Mouse (Mus musculus): ENCODE measurements at regions not wholly inside any gene's neighbourhood (a gene's known extent, or its start where the extent isn't known, plus 50 kb on each side); places are given as distances from the start of the nearest gene placed in this dataset.
"Not testable (repeated sequence)": the region's sequence is repeated elsewhere in the genome, so short reads cannot be mapped to it uniquely, and the experiment has no call there.

GRCm38 (mm10) chr2:17946047-17946446, 50.7 kb downstream of the H2al2a start:
- no peak for ATAC-seq (ENCODE audit: extremely low read depth, insufficient number of reproducible peaks, low FRiP score, poor library complexity, severe bottlenecking)

GRCm38 (mm10) chr2:17945369-17945915, 51.3 kb downstream of the H2al2a start:
- no peak for ATAC-seq (ENCODE audit: extremely low read depth, insufficient number of reproducible peaks, low FRiP score, poor library complexity, severe bottlenecking)

GRCm38 (mm10) chr2:17943506-17943905, 53.3 kb downstream of the H2al2a start:
- no peak for ATAC-seq (ENCODE audit: extremely low read depth, insufficient number of reproducible peaks, low FRiP score, poor library complexity, severe bottlenecking)

GRCm38 (mm10) chr2:17942528-17943387, 54.0 kb downstream of the H2al2a start:
- ATAC-seq (ENCODE audit: extremely low read depth, insufficient number of reproducible peaks, low FRiP score, poor library complexity, severe bottlenecking), result peak; percentile 46; the same call in 1 of the 2 replicates

GRCm38 (mm10) chr2:17941921-17942320, 54.8 kb downstream of the H2al2a start:
- no peak for ATAC-seq (ENCODE audit: extremely low read depth, insufficient number of reproducible peaks, low FRiP score, poor library complexity, severe bottlenecking)

GRCm38 (mm10) chr2:17939857-17940848, 56.6 kb downstream of the H2al2a start:
- not testable (repeated sequence) for ATAC-seq (ENCODE audit: extremely low read depth, insufficient number of reproducible peaks, low FRiP score, poor library complexity, severe bottlenecking)

- ATAC-seq (ENCODE audit: extremely low read depth, insufficient number of reproducible peaks, low FRiP score, poor library complexity, severe bottlenecking), result no peak
Measured at GRCm38 (mm10) chr2:17939183-17939856, 57.4 kb downstream of the H2al2a start.

- ATAC-seq (ENCODE audit: extremely low read depth, insufficient number of reproducible peaks, low FRiP score, poor library complexity, severe bottlenecking), result no peak
Measured at GRCm38 (mm10) chr2:17936527-17937139, 60.1 kb downstream of the H2al2a start.

- no peak for ATAC-seq (ENCODE audit: extremely low read depth, insufficient number of reproducible peaks, low FRiP score, poor library complexity, severe bottlenecking)
Measured at GRCm38 (mm10) chr2:17935916-17936315, 60.8 kb downstream of the H2al2a start.

GRCm38 (mm10) chr2:17935466-17935865, 61.3 kb downstream of the H2al2a start:
- ATAC-seq (ENCODE audit: extremely low read depth, insufficient number of reproducible peaks, low FRiP score, poor library complexity, severe bottlenecking), result no peak

GRCm38 (mm10) chr2:17934610-17935009, 62.1 kb downstream of the H2al2a start:
- ATAC-seq (ENCODE audit: extremely low read depth, insufficient number of reproducible peaks, low FRiP score, poor library complexity, severe bottlenecking), result no peak

- ATAC-seq (ENCODE audit: extremely low read depth, insufficient number of reproducible peaks, low FRiP score, poor library complexity, severe bottlenecking), result no peak
Measured at GRCm38 (mm10) chr2:17932932-17933790, 63.6 kb downstream of the H2al2a start.

GRCm38 (mm10) chr2:17932426-17932931, 64.3 kb downstream of the H2al2a start:
- no peak for ATAC-seq (ENCODE audit: extremely low read depth, insufficient number of reproducible peaks, low FRiP score, poor library complexity, severe bottlenecking)

GRCm38 (mm10) chr2:17931881-17932280, 64.9 kb downstream of the H2al2a start:
- ATAC-seq (ENCODE audit: extremely low read depth, insufficient number of reproducible peaks, low FRiP score, poor library complexity, severe bottlenecking), result peak; percentile 60; the same call in 1 of the 2 replicates

- ATAC-seq (ENCODE audit: extremely low read depth, insufficient number of reproducible peaks, low FRiP score, poor library complexity, severe bottlenecking), result no peak
Measured at GRCm38 (mm10) chr2:17918861-17919648, 77.7 kb downstream of the H2al2a start.

GRCm38 (mm10) chr2:17917238-17917946, 79.4 kb downstream of the H2al2a start:
- ATAC-seq (ENCODE audit: extremely low read depth, insufficient number of reproducible peaks, low FRiP score, poor library complexity, severe bottlenecking), result no peak
